Mouse (Mus musculus): ENCODE data around the gene Rhbdd3. TPM values are rescaled to one million over a fixed set of nuclear protein-coding genes. Genes with fewer than 3 reads are reported as not detected.

Gene Rhbdd3
- total and polyA plus RNA-seq, 3 experiments, result 15.0 to 20.6 (median 17.0) TPM

DNA sequence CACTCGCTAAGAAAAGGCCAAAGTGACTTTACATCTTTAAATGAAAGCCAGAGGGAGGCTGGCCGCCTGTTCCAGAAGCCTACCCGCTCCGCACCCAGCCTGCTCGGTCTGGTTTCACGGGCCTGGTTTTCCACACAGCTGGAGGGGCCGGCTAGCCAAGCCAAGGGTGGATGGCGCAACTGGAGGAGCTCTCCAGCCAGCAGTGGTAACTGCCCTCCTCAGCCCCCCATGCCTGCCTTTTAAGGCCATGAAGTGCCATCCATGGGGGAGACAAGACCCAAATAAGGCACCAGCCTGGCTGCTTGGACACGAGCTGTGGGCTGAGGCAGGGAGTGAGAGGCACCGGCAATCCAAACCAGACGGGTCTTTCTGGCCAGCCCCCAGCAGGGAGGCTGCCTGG lies 37.2 kb downstream of the Rhbdd3 start:
- in situ Hi-C loops (cut with MboI; ENCODE audit: low pct_ligation_motif_present, low pct_unique_long_range_greater_than_20kb, low sequenced_read_pairs), result no loop called here
- TF ChIP-seq ZC3H11A (IDR thresholded peaks at IDR 0.05; ENCODE audit: low read depth, low read length), result no peak
- no peak for TF ChIP-seq NRF1 (IDR thresholded peaks at IDR 0.05; ENCODE audit: low read depth, low read length)
- no peak for TF ChIP-seq TCF12 (IDR thresholded peaks at IDR 0.05; ENCODE audit: low read depth, low read length)
- TF ChIP-seq GABPA (IDR thresholded peaks at IDR 0.05; ENCODE audit: insufficient replicate concordance, low read depth, low read length), result no peak
- TF ChIP-seq EP300 (IDR thresholded peaks at IDR 0.05; ENCODE audit: low read length), result no peak
- no peak for TF ChIP-seq MXI1 (IDR thresholded peaks at IDR 0.05; ENCODE audit: low read depth, low read length)
- no peak for TF ChIP-seq MAX (IDR thresholded peaks at IDR 0.05; ENCODE audit: low read length)
- TF ChIP-seq MYC (IDR thresholded peaks at IDR 0.05; ENCODE audit: low read depth, low read length), result no peak
- no peak for TF ChIP-seq PAX5 (IDR thresholded peaks at IDR 0.05; ENCODE audit: low read length)
- no peak for TF ChIP-seq POLR2A (IDR thresholded peaks at IDR 0.05; ENCODE audit: low read depth, low read length)
- TF ChIP-seq CTCF (conservative IDR thresholded peaks at IDR 0.05 in 1 of 2, IDR thresholded peaks at IDR 0.05 in 1 of 2; ENCODE audit: low read depth in 2 of 2, low read length in 2 of 2), result no peak
- no peak for TF ChIP-seq ELF1 (IDR thresholded peaks at IDR 0.05; ENCODE audit: low read depth, low read length)
- no peak for TF ChIP-seq UBTF (IDR thresholded peaks at IDR 0.05; ENCODE audit: low read depth, low read length)
- TF ChIP-seq JUN (IDR thresholded peaks at IDR 0.05; ENCODE audit: insufficient read depth, low read depth, low read length), result no peak
- TF ChIP-seq ZNF384 (IDR thresholded peaks at IDR 0.05; ENCODE audit: low read depth, low read length), result no peak
- DNase-seq (ENCODE audit: extremely low read depth), result no peak
- H3K4me2 ChIP-seq (ENCODE audit: insufficient read depth, low read depth, poor library complexity, severe bottlenecking), result no peak overlapping the region
- no peaks in the 10 kb centered on the region for H3K4me1 ChIP-seq (ENCODE audit: control insufficient read depth in 1 of 2, insufficient read depth in 2 of 2)
- no peaks in the 10 kb centered on the region for H3K36me3 ChIP-seq (replicated peaks in 1 of 2; ENCODE audit: control insufficient read depth in 1 of 2, insufficient read depth in 1 of 2, low read length in 1 of 2)
- peaks cover 40% of the 10 kb centered on the region for H3K27me3 ChIP-seq (replicated peaks)
- H3K9me3 ChIP-seq (replicated peaks; ENCODE audit: low read length), result no peaks in the 10 kb centered on the region
- no peaks in the 10 kb centered on the region for H3K79me2 ChIP-seq (replicated peaks; ENCODE audit: control insufficient read depth, extremely low read depth, insufficient read depth, poor library complexity, severe bottlenecking)
- no peak overlapping the region for H3K27ac ChIP-seq (ENCODE audit: insufficient read depth, low read depth)
- no peak overlapping the region for H3K9ac ChIP-seq (ENCODE audit: insufficient read depth, low read depth)
- dilution Hi-C loops (cut with MboI; ENCODE audit: extremely low pct_ligation_motif_present, extremely low pct_unique_long_range_greater_than_20kb, low sequenced_read_pairs), result no loop called here
- H3K4me3 ChIP-seq (replicated peaks in 1 of 3; ENCODE audit: low read depth in 2 of 3, low read length in 2 of 3, poor library complexity in 1 of 3), result no peak overlapping the region

DNA sequence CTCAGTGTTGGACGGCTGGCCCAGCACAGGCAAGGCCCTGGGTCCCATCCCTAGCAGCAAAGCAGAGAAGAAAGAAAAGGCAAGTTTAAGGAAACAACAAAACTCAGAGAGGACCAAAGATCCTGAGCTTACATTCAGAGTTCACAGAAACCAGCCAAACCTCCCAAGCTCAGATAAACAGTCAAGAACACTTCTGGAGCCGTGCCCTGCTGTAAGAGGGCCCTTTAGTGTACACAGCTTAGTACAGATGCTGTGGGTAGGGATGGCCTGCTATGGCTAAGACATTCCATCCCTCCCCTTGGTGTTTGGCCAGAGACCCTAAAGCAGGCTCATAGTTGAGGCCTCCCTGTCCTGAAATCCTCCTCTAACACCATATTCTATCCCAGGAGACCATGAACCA lies 39.9 kb downstream of the Rhbdd3 start:
- Histone ChIP-seq H3K4me2 (ENCODE audit: insufficient read depth, low read depth, poor library complexity, severe bottlenecking) (no peak overlapping the region), H3K4me3 (replicated peaks in 1 of 3; ENCODE audit: low read depth in 2 of 3, low read length in 2 of 3, poor library complexity in 1 of 3) (no peak overlapping the region), H3K9me3 (replicated peaks; ENCODE audit: low read length) (no peaks in the 10 kb centered on the region), H3K79me2 (replicated peaks; ENCODE audit: control insufficient read depth, extremely low read depth, insufficient read depth, poor library complexity, severe bottlenecking) (no peaks in the 10 kb centered on the region), H3K9ac (ENCODE audit: insufficient read depth, low read depth) (no peak overlapping the region), H3K36me3 (replicated peaks in 1 of 2; ENCODE audit: control insufficient read depth in 1 of 2, insufficient read depth in 1 of 2, low read length in 1 of 2) (no peaks in the 10 kb centered on the region), H3K4me1 (ENCODE audit: control insufficient read depth in 1 of 2, insufficient read depth in 2 of 2) (no peaks in the 10 kb centered on the region), H3K27me3 (replicated peaks) (peaks cover 44% of the 10 kb centered on the region), H3K27ac (ENCODE audit: insufficient read depth, low read depth) (no peak overlapping the region)
- dilution Hi-C loops (cut with MboI; ENCODE audit: extremely low pct_ligation_motif_present, extremely low pct_unique_long_range_greater_than_20kb, low sequenced_read_pairs), result no loop called here
- TF ChIP-seq RCOR1 (conservative IDR thresholded peaks at IDR 0.05; ENCODE audit: low read depth, low read length) (no peak), MAFK (IDR thresholded peaks at IDR 0.05; ENCODE audit: insufficient replicate concordance, low read length) (no peak), E2F4 (IDR thresholded peaks at IDR 0.05; ENCODE audit: insufficient replicate concordance, low read depth, low read length) (no peak), MAZ (IDR thresholded peaks at IDR 0.05; ENCODE audit: low read depth, low read length) (no peak), PAX5 (IDR thresholded peaks at IDR 0.05; ENCODE audit: low read length) (no peak), TBP (conservative IDR thresholded peaks at IDR 0.05; ENCODE audit: low read depth, low read length) (no peak), MXI1 (IDR thresholded peaks at IDR 0.05; ENCODE audit: low read depth, low read length) (no peak), POLR2A (IDR thresholded peaks at IDR 0.05; ENCODE audit: low read depth, low read length) (no peak), HCFC1 (IDR thresholded peaks at IDR 0.05; ENCODE audit: low read depth, low read length) (no peak), GABPA (IDR thresholded peaks at IDR 0.05; ENCODE audit: insufficient replicate concordance, low read depth, low read length) (no peak), MYC (IDR thresholded peaks at IDR 0.05; ENCODE audit: low read depth, low read length) (no peak), SMC3 (IDR thresholded peaks at IDR 0.05; ENCODE audit: low read depth, low read length) (no peak), BHLHE40 (IDR thresholded peaks at IDR 0.05; ENCODE audit: low read depth, low read length) (no peak), CTCF (conservative IDR thresholded peaks at IDR 0.05 in 1 of 2, IDR thresholded peaks at IDR 0.05 in 1 of 2; ENCODE audit: low read depth in 2 of 2, low read length in 2 of 2) (no peak), ZKSCAN1 (IDR thresholded peaks at IDR 0.05; ENCODE audit: borderline replicate concordance, low read depth, low read length) (no peak), CHD1 (IDR thresholded peaks at IDR 0.05; ENCODE audit: low read depth, low read length) (no peak), ETS1 (conservative IDR thresholded peaks at IDR 0.05; ENCODE audit: low read depth, low read length) (no peak), NRF1 (IDR thresholded peaks at IDR 0.05; ENCODE audit: low read depth, low read length) (no peak), POLR2AphosphoS2 (IDR thresholded peaks at IDR 0.05; ENCODE audit: low read depth, low read length) (no peak)
- in situ Hi-C loops (cut with MboI; ENCODE audit: low pct_ligation_motif_present, low pct_unique_long_range_greater_than_20kb, low sequenced_read_pairs), result no loop called here
- no peak for DNase-seq (ENCODE audit: extremely low read depth)

Measured in CH12.LX (cell line).